Mouse (Mus musculus): ENCODE data around the gene Sgip1. TPM values are rescaled to one million over a fixed set of nuclear protein-coding genes. Genes with fewer than 3 reads are reported as not detected.

The Sgip1 gene
- polyA plus RNA-seq, 1 experiment from 2014 or later: 10.9 TPM

GRCm38 (mm10) chr4:102724442-102724841 is 16.7 kb upstream of the Sgip1 start:
- H3K27ac ChIP-seq (replicated peaks; ENCODE audit: low read depth, low read length): no peak overlapping the region
- H3K4me2 ChIP-seq (ENCODE audit: low read depth, low read length): no peak overlapping the region
- H3K9ac ChIP-seq (replicated peaks; ENCODE audit: low read length): no peak overlapping the region
- no peaks in the 10 kb centered on the region for H3K27me3 ChIP-seq (ENCODE audit: control insufficient read depth, insufficient read depth, low read length)
- no peak overlapping the region for H3K4me3 ChIP-seq (ENCODE audit: low read depth, low read length)
- H3K36me3 ChIP-seq (replicated peaks; ENCODE audit: control insufficient read depth, insufficient read depth, low read depth, low read length): no peaks in the 10 kb centered on the region
- no peaks in the 10 kb centered on the region for H3K9me3 ChIP-seq (replicated peaks; ENCODE audit: control insufficient read depth, low read length)
- WGBS: 80% methylated on average over 5 of the region's 5 CpGs
- DNase-seq (ENCODE audit: low spot score) (no peak), ATAC-seq (replicated peaks; ENCODE audit: insufficient number of reproducible peaks, low FRiP score, low TSS enrichment, low read depth) (no peak)
- no peaks in the 10 kb centered on the region for H3K4me1 ChIP-seq (ENCODE audit: control insufficient read depth, insufficient read depth, low read length)

- no peaks in the 10 kb centered on the region for H3K27me3 ChIP-seq (ENCODE audit: control insufficient read depth, insufficient read depth, low read length)
- DNase-seq (ENCODE audit: low spot score) (no peak), ATAC-seq (replicated peaks; ENCODE audit: insufficient number of reproducible peaks, low FRiP score, low TSS enrichment, low read depth) (no peak)
- no peak overlapping the region for H3K4me3 ChIP-seq (ENCODE audit: low read depth, low read length)
- H3K9ac ChIP-seq (replicated peaks; ENCODE audit: low read length): no peak overlapping the region
- no peaks in the 10 kb centered on the region for H3K36me3 ChIP-seq (replicated peaks; ENCODE audit: control insufficient read depth, insufficient read depth, low read depth, low read length)
- H3K27ac ChIP-seq (replicated peaks; ENCODE audit: low read depth, low read length): no peak overlapping the region
- H3K4me2 ChIP-seq (ENCODE audit: low read depth, low read length): no peak overlapping the region
- H3K4me1 ChIP-seq (ENCODE audit: control insufficient read depth, insufficient read depth, low read length): no peaks in the 10 kb centered on the region
- WGBS: 89% methylated on average over 3 of the region's 3 CpGs
- H3K9me3 ChIP-seq (replicated peaks; ENCODE audit: control insufficient read depth, low read length): no peaks in the 10 kb centered on the region
These were observed 10.1 kb upstream of the Sgip1 start for GRCm38 (mm10) chr4:102730976-102731375.

GRCm38 (mm10) chr4:102734022-102734657 is 7.0 kb upstream of the Sgip1 start:
- Histone ChIP-seq H3K27me3 (ENCODE audit: control insufficient read depth, insufficient read depth, low read length) (no peaks in the 10 kb centered on the region), H3K4me1 (ENCODE audit: control insufficient read depth, insufficient read depth, low read length) (no peaks in the 10 kb centered on the region), H3K4me3 (ENCODE audit: low read depth, low read length) (no peak overlapping the region), H3K27ac (replicated peaks; ENCODE audit: low read depth, low read length) (no peak overlapping the region), H3K9me3 (replicated peaks; ENCODE audit: control insufficient read depth, low read length) (no peaks in the 10 kb centered on the region), H3K4me2 (ENCODE audit: low read depth, low read length) (no peak overlapping the region), H3K36me3 (replicated peaks; ENCODE audit: control insufficient read depth, insufficient read depth, low read depth, low read length) (no peaks in the 10 kb centered on the region), H3K9ac (replicated peaks; ENCODE audit: low read length) (no peak overlapping the region)
- ATAC-seq (replicated peaks; ENCODE audit: insufficient number of reproducible peaks, low FRiP score, low TSS enrichment, low read depth) (no peak), DNase-seq (ENCODE audit: low spot score) (no peak)
- 70% methylated on average over 9 of the region's 9 CpGs for WGBS

- H3K9ac ChIP-seq (replicated peaks; ENCODE audit: low read length): no peak overlapping the region
- no peaks in the 10 kb centered on the region for H3K9me3 ChIP-seq (replicated peaks; ENCODE audit: control insufficient read depth, low read length)
- DNase-seq (ENCODE audit: low spot score) (no peak), ATAC-seq (replicated peaks; ENCODE audit: insufficient number of reproducible peaks, low FRiP score, low TSS enrichment, low read depth) (no peak)
- 80% methylated on average over 3 of the region's 3 CpGs for WGBS
- no peak overlapping the region for H3K27ac ChIP-seq (replicated peaks; ENCODE audit: low read depth, low read length)
- no peak overlapping the region for H3K4me3 ChIP-seq (ENCODE audit: low read depth, low read length)
- H3K4me1 ChIP-seq (ENCODE audit: control insufficient read depth, insufficient read depth, low read length): no peaks in the 10 kb centered on the region
- no peaks in the 10 kb centered on the region for H3K36me3 ChIP-seq (replicated peaks; ENCODE audit: control insufficient read depth, insufficient read depth, low read depth, low read length)
- no peaks in the 10 kb centered on the region for H3K27me3 ChIP-seq (ENCODE audit: control insufficient read depth, insufficient read depth, low read length)
- H3K4me2 ChIP-seq (ENCODE audit: low read depth, low read length): no peak overlapping the region
These were observed 12.4 kb downstream of the Sgip1 start for GRCm38 (mm10) chr4:102753334-102754090.

- Histone ChIP-seq H3K27ac (replicated peaks; ENCODE audit: low read depth, low read length) (peak overlapping the region; percentile 43), H3K9me3 (replicated peaks; ENCODE audit: control insufficient read depth, low read length) (no peaks in the 10 kb centered on the region), H3K4me3 (ENCODE audit: low read depth, low read length) (peak overlapping the region; percentile 49), H3K36me3 (replicated peaks; ENCODE audit: control insufficient read depth, insufficient read depth, low read depth, low read length) (no peaks in the 10 kb centered on the region), H3K4me1 (ENCODE audit: control insufficient read depth, insufficient read depth, low read length) (no peaks in the 10 kb centered on the region), H3K27me3 (ENCODE audit: control insufficient read depth, insufficient read depth, low read length) (no peaks in the 10 kb centered on the region), H3K9ac (replicated peaks; ENCODE audit: low read length) (peak overlapping the region; percentile 77), H3K4me2 (ENCODE audit: low read depth, low read length) (peak overlapping the region; percentile 94)
- 1% methylated on average over 38 of the region's 41 CpGs for WGBS
- DNase-seq (ENCODE audit: low spot score) (peak; percentile 72), ATAC-seq (replicated peaks; ENCODE audit: insufficient number of reproducible peaks, low FRiP score, low TSS enrichment, low read depth) (peak; percentile 34; the same call in 1 of the 2 replicates)
These were observed 18.2 kb downstream of the Sgip1 start for GRCm38 (mm10) chr4:102759095-102759890.

- ATAC-seq (replicated peaks; ENCODE audit: insufficient number of reproducible peaks, low FRiP score, low TSS enrichment, low read depth): peak; percentile 97
These were observed 19.1 kb downstream of the Sgip1 start for GRCm38 (mm10) chr4:102760042-102760821.

GRCm38 (mm10) chr4:102762075-102762474 is 21.0 kb downstream of the Sgip1 start:
- no peaks in the 10 kb centered on the region for H3K4me1 ChIP-seq (ENCODE audit: control insufficient read depth, insufficient read depth, low read length)
- H3K4me2 ChIP-seq (ENCODE audit: low read depth, low read length): no peak overlapping the region
- no peak overlapping the region for H3K27ac ChIP-seq (replicated peaks; ENCODE audit: low read depth, low read length)
- WGBS: 87% methylated on average over 7 of the region's 7 CpGs
- H3K4me3 ChIP-seq (ENCODE audit: low read depth, low read length): no peak overlapping the region
- no peaks in the 10 kb centered on the region for H3K36me3 ChIP-seq (replicated peaks; ENCODE audit: control insufficient read depth, insufficient read depth, low read depth, low read length)
- DNase-seq (ENCODE audit: low spot score) (no peak), ATAC-seq (replicated peaks; ENCODE audit: insufficient number of reproducible peaks, low FRiP score, low TSS enrichment, low read depth) (no peak)
- H3K9me3 ChIP-seq (replicated peaks; ENCODE audit: control insufficient read depth, low read length): no peaks in the 10 kb centered on the region
- H3K9ac ChIP-seq (replicated peaks; ENCODE audit: low read length): no peak overlapping the region
- no peaks in the 10 kb centered on the region for H3K27me3 ChIP-seq (ENCODE audit: control insufficient read depth, insufficient read depth, low read length)

More at GRCm38 (mm10) chr4:102760042-102760821, 19.1 kb downstream of the Sgip1 start:
- Histone ChIP-seq H3K27ac (replicated peaks; ENCODE audit: low read depth, low read length) (no peak overlapping the region), H3K36me3 (replicated peaks; ENCODE audit: control insufficient read depth, insufficient read depth, low read depth, low read length) (no peaks in the 10 kb centered on the region), H3K27me3 (ENCODE audit: control insufficient read depth, insufficient read depth, low read length) (no peaks in the 10 kb centered on the region), H3K4me3 (ENCODE audit: low read depth, low read length) (peak overlapping the region; percentile 49), H3K4me1 (ENCODE audit: control insufficient read depth, insufficient read depth, low read length) (no peaks in the 10 kb centered on the region), H3K9ac (replicated peaks; ENCODE audit: low read length) (peak overlapping the region; percentile 77), H3K4me2 (ENCODE audit: low read depth, low read length) (peak overlapping the region; percentile 94), H3K9me3 (replicated peaks; ENCODE audit: control insufficient read depth, low read length) (no peaks in the 10 kb centered on the region)
- 2% methylated on average over 24 of the region's 25 CpGs for WGBS
- peak; percentile 88 for DNase-seq (ENCODE audit: low spot score)

Data from embryonic facial prominence, embryonic 11.5 days (tissue).